Mouse (Mus musculus) neural tube, embryonic 14.5 days (tissue): ENCODE measurements around the gene Papss1. TPM values are rescaled to one million over a fixed set of nuclear protein-coding genes. Genes with fewer than 3 reads are reported as not detected.

Experiments
- ATAC-seq: fragments of 200-750 bp; cut with Nextera tagmentation; 2 replicates; pipeline ENCODE4 v1.8.0; 2017; ENCODE audit warnings: low read depth, mild to moderate bottlenecking, moderate TSS enrichment, moderate library complexity
- H3K27ac ChIP-seq: fragments of 300-500 bp; sonication (generic); 2 replicates; pipeline ENCODE4 v1.5.1; 2014; ENCODE audit warnings: low read depth, mild to moderate bottlenecking, control low read depth, low read length, moderate library complexity, mixed read lengths
- H3K27me3 ChIP-seq: fragments of 300-500 bp; sonication (generic); 2 replicates; pipeline ENCODE4 v1.6.1; 2014; ENCODE audit warnings: low read length; ENCODE audit not compliant: control insufficient read depth, insufficient read depth
- H3K36me3 ChIP-seq: fragments of 300-500 bp; sonication (generic); 2 replicates; pipeline ENCODE4 v1.6.1; 2014; ENCODE audit warnings: low read length, mixed read lengths; ENCODE audit not compliant: control insufficient read depth, insufficient read depth
- H3K4me1 ChIP-seq: fragments of 300-500 bp; sonication (generic); 2 replicates; pipeline ENCODE4 v1.6.1; 2014; ENCODE audit warnings: low read length; ENCODE audit not compliant: control insufficient read depth, insufficient read depth
- H3K4me2 ChIP-seq: fragments of 300-500 bp; sonication (generic); 2 replicates; pipeline ENCODE4 v1.6.1; 2014; ENCODE audit warnings: mild to moderate bottlenecking, low read depth, low read length, control low read depth
- H3K4me3 ChIP-seq: fragments of 300-500 bp; sonication (generic); 2 replicates; pipeline ENCODE4 v1.5.1; 2014; ENCODE audit warnings: low read depth, low read length, control low read depth, mixed read lengths
- H3K9ac ChIP-seq: fragments of 300-500 bp; sonication (generic); replicated peaks from 2 replicates; pipeline ENCODE4 v1.6.1; 2014; ENCODE audit warnings: low read depth, mild to moderate bottlenecking, control low read depth, low read length, mixed read lengths
- H3K9me3 ChIP-seq: fragments of 300-500 bp; sonication (generic); 2 replicates; pipeline ENCODE4 v1.6.1; 2016; ENCODE audit warnings: low read length; ENCODE audit not compliant: control insufficient read depth
- WGBS: fragments of 180-500 bp; shearing (Covaris S2); extraction: QIAGEN DNeasy Blood & Tissue Kit; methylation state at CpG from one replicate; pipeline ENCODE4 v1.1.7; 2014; 5-methylcytosine and 5-hydroxymethylcytosine counted together
- polyA plus RNA-seq: library from polyadenylated mRNA; unstranded; fragments of >200 nt; fragmentation: Nextera tagmentation; extraction: Ambion mirVana; gene quantifications from 2 replicates; pipeline ENCODE4 v1.2.1, GENCODE M21; 2014

Papss1 gene
- polyA plus RNA-seq, 1 experiment from 2014 or later = 134 TPM

DNA sequence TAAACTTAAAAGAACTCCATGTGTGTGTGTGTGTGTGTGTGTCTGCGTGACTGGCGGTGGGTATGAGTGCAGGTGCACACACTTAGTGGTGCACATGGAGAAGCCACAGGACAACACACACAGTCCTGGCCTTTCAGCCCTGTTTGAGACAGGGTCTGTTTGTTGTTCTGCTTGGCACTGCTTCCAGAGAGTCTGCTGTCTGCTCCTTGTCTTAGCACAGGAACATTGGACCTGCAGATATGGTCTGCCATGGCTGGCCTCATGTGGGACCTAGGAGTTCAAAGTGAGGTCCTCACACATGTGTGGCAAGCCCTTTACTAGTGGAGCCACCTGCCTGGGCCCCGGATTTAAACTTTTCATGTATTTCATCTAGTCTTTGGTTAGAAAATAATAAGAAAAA lies 72.4 kb downstream of the Papss1 start:
- H3K4me3 ChIP-seq = no peak overlapping the region
- H3K9me3 ChIP-seq = no peaks in the 10 kb centered on the region
- ATAC-seq = peak; percentile 31; the same call in 1 of the 2 replicates

GRCm38 (mm10) chr3:131637664-131638063 lies 73.1 kb downstream of the Papss1 start:
- Histone ChIP-seq H3K9me3 (no peaks in the 10 kb centered on the region), H3K9ac (no peak overlapping the region), H3K4me2 (no peak overlapping the region), H3K4me1 (0 out of 2 replicates have a peak, but pooled peaks cover 6% of the 10 kb centered on the region), H3K36me3 (no peaks in the 10 kb centered on the region), H3K4me3 (no peak overlapping the region), H3K27ac (no peak overlapping the region), H3K27me3 (no peaks in the 10 kb centered on the region)
- WGBS = 2% methylated on average over 10 of the region's 10 CpGs
- ATAC-seq = peak; percentile 64

More for the DNA sequence above, 72.4 kb downstream of the Papss1 start:
- no peaks in the 10 kb centered on the region for H3K36me3 ChIP-seq
- 0 out of 2 replicates have a peak, but pooled peaks cover 6% of the 10 kb centered on the region for H3K4me1 ChIP-seq
- H3K9ac ChIP-seq = no peak overlapping the region
- no peak overlapping the region for H3K4me2 ChIP-seq
- no peak overlapping the region for H3K27ac ChIP-seq
- WGBS = 78% methylated on average over 3 of the region's 3 CpGs
- H3K27me3 ChIP-seq = no peaks in the 10 kb centered on the region

GRCm38 (mm10) chr3:131638216-131638615 lies 73.6 kb downstream of the Papss1 start:
- no peak overlapping the region for H3K27ac ChIP-seq
- WGBS = 46% methylated on average over 7 of the region's 7 CpGs

DNA sequence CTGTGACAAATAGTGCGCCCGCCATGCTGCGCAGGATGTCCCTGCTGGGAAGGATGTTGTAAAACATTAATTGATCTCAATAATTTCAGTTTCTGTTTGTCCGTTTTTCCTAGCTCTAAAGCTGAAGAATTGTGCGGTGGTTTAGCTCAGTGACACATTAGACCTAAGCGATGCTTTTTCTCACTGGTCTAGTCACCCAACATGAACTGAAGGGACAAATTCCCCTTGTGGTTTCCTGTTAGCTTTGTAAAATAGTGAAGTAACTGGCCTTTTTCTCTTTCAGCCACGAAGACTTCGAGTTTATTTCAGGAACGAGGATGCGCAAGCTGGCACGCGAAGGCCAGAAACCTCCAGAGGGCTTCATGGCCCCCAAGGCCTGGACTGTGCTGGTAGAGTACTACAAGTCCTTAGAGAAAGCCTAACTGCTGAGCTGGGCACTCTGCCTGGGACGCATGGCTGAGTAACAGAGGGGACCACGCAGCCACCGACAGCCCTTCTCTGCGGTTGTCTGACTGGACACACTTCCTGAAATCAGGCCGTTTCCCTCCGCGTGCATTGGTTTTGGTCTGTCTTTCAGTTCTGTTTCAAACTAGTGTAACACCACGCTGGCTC lies 78.2 kb downstream of the Papss1 start:
- H3K4me1 ChIP-seq = 0 out of 2 replicates have a peak, but pooled peaks cover 2% of the 10 kb centered on the region
- no peak overlapping the region for H3K27ac ChIP-seq
- no peaks in the 10 kb centered on the region for H3K36me3 ChIP-seq
- WGBS = 91% methylated on average over 20 of the region's 20 CpGs
- no peak overlapping the region for H3K4me3 ChIP-seq
- no peak overlapping the region for H3K9ac ChIP-seq
- no peak for ATAC-seq
- H3K27me3 ChIP-seq = no peaks in the 10 kb centered on the region
- H3K9me3 ChIP-seq = no peaks in the 10 kb centered on the region
- no peak overlapping the region for H3K4me2 ChIP-seq

More at GRCm38 (mm10) chr3:131638216-131638615, 73.6 kb downstream of the Papss1 start:
- no peak for ATAC-seq
- Histone ChIP-seq H3K4me1 (0 out of 2 replicates have a peak, but pooled peaks cover 6% of the 10 kb centered on the region), H3K4me3 (no peak overlapping the region), H3K9ac (no peak overlapping the region), H3K36me3 (no peaks in the 10 kb centered on the region), H3K4me2 (no peak overlapping the region), H3K27me3 (no peaks in the 10 kb centered on the region), H3K9me3 (no peaks in the 10 kb centered on the region)

DNA sequence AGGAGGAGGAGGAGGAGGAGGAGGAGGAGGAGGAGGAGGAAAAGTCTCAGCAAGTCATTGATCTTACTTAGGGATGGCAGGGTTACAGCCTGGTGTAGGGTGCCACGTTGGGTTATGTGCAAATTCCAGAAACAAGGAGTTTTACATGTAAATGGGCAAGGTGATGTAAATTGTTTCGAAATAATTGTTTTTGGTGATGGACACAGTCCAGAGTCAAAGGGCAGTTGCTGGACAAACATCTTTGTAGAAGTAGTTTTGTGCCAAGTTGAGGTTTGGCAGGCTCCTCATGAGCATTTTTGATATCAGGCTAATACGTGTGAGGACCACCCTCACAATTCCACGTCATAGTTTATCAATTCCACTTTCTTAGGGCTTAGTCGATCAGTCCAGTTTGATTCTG lies 80.6 kb downstream of the Papss1 start:
- Histone ChIP-seq H3K4me2 (no peak overlapping the region), H3K27me3 (no peaks in the 10 kb centered on the region), H3K4me3 (no peak overlapping the region), H3K4me1 (no peaks in the 10 kb centered on the region), H3K9ac (no peak overlapping the region), H3K27ac (no peak overlapping the region), H3K36me3 (no peaks in the 10 kb centered on the region), H3K9me3 (no peaks in the 10 kb centered on the region)
- WGBS = 89% methylated on average over 5 of the region's 5 CpGs
- no peak for ATAC-seq

- Histone ChIP-seq H3K4me2 (no peak overlapping the region), H3K4me3 (no peak overlapping the region), H3K27me3 (no peaks in the 10 kb centered on the region), H3K9me3 (no peaks in the 10 kb centered on the region), H3K36me3 (no peaks in the 10 kb centered on the region), H3K4me1 (no peaks in the 10 kb centered on the region), H3K27ac (no peak overlapping the region), H3K9ac (no peak overlapping the region)
- WGBS = 85% methylated on average over 3 of the region's 3 CpGs
- ATAC-seq = no peak
Measured at GRCm38 (mm10) chr3:131654366-131654765, 89.8 kb downstream of the Papss1 start.

GRCm38 (mm10) chr3:131656032-131656431 lies 91.5 kb downstream of the Papss1 start:
- Histone ChIP-seq H3K36me3 (no peaks in the 10 kb centered on the region), H3K27ac (no peak overlapping the region), H3K4me2 (no peak overlapping the region), H3K4me1 (no peaks in the 10 kb centered on the region), H3K4me3 (no peak overlapping the region), H3K9ac (no peak overlapping the region), H3K9me3 (no peaks in the 10 kb centered on the region), H3K27me3 (no peaks in the 10 kb centered on the region)
- ATAC-seq = no peak
- 72% methylated on average over 6 of the region's 6 CpGs for WGBS

DNA sequence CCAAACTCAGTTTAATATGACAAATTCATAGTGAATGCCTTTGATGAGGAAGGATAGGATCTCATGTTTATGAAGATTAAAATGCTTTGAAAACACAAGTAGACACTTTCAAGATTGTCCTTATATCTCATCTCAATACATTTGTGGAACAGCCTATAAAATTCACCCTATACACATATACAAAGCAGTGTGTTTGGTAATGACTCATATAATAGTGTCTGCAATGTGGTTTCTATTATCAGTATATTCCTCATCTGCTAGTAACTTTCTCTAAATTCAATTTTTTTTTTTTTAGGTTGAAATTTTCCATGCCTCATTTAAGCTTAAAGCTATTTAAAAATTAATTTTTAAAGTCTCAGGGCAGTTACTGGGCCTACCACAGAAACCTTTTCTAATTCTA lies 95.6 kb downstream of the Papss1 start:
- ATAC-seq = no peak
- H3K36me3 ChIP-seq = no peaks in the 10 kb centered on the region
- H3K4me1 ChIP-seq = no peaks in the 10 kb centered on the region
- no peaks in the 10 kb centered on the region for H3K9me3 ChIP-seq
- no peak overlapping the region for H3K4me2 ChIP-seq
- no peaks in the 10 kb centered on the region for H3K27me3 ChIP-seq
- H3K4me3 ChIP-seq = no peak overlapping the region
- no peak overlapping the region for H3K27ac ChIP-seq
- H3K9ac ChIP-seq = no peak overlapping the region

GRCm38 (mm10) chr3:131660629-131661028 lies 96.1 kb downstream of the Papss1 start:
- no peak for ATAC-seq
- Histone ChIP-seq H3K9me3 (no peaks in the 10 kb centered on the region), H3K9ac (no peak overlapping the region), H3K36me3 (no peaks in the 10 kb centered on the region), H3K27me3 (no peaks in the 10 kb centered on the region), H3K27ac (no peak overlapping the region), H3K4me3 (no peak overlapping the region), H3K4me2 (no peak overlapping the region), H3K4me1 (no peaks in the 10 kb centered on the region)
- 82% methylated on average over 4 of the region's 4 CpGs for WGBS
